Mouse (Mus musculus) frontal cortex, postnatal 25 days (tissue): ENCODE results near the gene Ubtd2.
"Not testable (repeated sequence)": the region's sequence is repeated elsewhere in the genome, so short reads cannot be mapped to it uniquely, and the experiment has no call there.

ENCODE experiments used
- DNase-seq, 2 experiments: peaks; one replicate each; pipeline ENCODE4 v3.0.0; 2022; ENCODE audit warnings: low spot score in 2 of 2

Ubtd2 gene

GRCm38 (mm10) chr11:32464282-32464681, 9.1 kb downstream of the Ubtd2 start:
- DNase-seq = no peak

GRCm38 (mm10) chr11:32471925-32472324, 16.8 kb downstream of the Ubtd2 start:
- DNase-seq = no peak

DNA sequence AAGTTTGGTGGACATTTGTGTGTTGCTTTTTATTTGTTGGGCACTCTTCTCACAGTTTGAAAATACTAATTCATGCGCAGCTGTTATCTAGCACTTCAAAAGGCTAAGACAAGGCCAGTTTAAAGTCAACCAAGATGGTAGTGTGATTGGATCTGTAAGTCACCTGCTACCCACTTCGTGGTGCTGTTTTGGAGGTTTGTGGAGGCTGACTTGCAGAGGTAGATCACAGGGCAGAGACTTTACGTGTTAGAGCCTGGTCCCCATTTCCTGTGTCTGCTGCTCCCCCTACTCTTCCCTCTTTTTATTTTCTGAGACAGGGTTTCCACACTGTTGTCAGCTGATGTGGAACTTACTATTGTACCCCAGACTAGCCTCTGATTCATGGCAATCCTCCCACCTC, 19.6 kb downstream of the Ubtd2 start:
- no peak for DNase-seq

DNA sequence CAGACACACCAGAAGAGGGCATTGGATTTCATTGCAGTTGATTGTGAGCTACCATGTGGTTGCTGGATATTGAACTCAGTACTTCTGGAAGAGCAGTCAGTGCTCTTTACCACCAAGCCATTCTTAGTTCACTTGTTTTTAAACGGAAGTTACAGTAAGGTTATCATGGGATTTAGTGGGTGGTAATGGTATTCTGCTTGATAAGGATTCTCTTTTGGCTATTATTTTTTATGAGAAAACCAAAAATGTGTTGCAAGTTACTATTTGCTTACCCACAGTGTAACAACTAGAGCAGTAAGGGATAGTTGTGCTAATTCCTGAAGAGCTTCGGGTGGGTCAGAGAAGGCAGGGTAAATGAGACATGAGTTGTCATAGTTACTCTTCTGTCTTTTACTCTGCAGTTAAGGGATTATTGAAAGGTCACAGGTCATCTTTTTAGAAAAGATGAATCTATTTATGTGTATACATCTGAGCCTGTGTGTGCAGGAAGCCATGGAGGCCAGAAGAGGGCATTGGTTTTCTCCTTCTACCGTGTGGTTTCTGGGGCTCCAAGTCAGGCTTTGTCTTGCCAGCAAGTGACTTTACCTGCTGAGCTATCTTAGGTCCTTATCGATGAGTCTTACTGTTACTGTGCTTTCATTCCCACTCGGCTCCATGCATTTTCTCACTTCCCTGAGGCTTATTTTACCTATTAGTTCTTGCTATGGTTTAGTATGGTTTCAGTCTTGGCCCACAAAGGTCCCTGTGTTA, 20.5 kb downstream of the Ubtd2 start:
- DNase-seq = no peak

- DNase-seq = no peak
These were observed 26.4 kb downstream of the Ubtd2 start for GRCm38 (mm10) chr11:32481525-32481924.

GRCm38 (mm10) chr11:32485290-32485689, 30.1 kb downstream of the Ubtd2 start:
- DNase-seq = no peak

DNA sequence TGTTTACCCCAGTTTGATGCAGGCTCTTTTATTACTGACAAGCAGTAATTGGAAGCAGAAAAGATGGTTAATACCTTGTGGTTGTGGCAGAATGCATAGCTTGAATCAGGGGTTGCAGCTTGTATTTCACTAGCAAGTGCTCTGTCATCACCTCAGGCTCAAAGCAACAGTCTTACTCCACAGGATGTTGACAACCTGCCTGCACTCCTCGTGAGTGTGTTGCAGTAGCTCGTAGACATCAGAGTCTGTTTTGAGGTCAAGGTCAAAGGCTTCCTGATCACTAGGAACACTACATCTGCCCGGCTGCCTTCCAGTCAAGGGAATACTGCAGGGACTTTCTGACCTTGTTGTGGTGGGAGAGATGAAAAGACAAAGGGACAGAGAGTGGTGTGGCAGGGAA, 31.5 kb downstream of the Ubtd2 start:
- no peak for DNase-seq

GRCm38 (mm10) chr11:32487501-32487900, 32.3 kb downstream of the Ubtd2 start:
- DNase-seq = no peak

DNA sequence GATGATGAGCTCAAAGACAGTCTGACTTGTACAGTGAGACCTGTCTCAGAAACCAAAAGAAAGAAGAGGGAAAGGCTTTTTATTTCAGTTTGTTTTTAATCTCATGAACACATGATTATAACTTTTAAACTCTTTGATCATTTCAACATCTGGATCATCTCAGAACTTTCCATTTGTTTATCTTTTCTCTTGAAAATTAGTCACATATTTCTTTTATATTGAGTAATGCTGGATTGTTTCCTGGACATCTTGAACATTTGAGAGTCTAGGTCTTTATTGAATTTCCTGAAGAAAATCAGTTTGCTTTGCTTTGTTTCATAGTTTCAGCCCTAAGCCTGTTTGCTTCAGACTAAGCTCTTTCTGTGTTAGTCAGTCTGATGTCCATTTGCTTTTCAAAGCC, 33.2 kb downstream of the Ubtd2 start:
- no peak for DNase-seq

GRCm38 (mm10) chr11:32488808-32489670, 33.9 kb downstream of the Ubtd2 start:
- DNase-seq = no peak

- no peak for DNase-seq
These were observed 35.9 kb downstream of the Ubtd2 start for GRCm38 (mm10) chr11:32491079-32491478.

DNA sequence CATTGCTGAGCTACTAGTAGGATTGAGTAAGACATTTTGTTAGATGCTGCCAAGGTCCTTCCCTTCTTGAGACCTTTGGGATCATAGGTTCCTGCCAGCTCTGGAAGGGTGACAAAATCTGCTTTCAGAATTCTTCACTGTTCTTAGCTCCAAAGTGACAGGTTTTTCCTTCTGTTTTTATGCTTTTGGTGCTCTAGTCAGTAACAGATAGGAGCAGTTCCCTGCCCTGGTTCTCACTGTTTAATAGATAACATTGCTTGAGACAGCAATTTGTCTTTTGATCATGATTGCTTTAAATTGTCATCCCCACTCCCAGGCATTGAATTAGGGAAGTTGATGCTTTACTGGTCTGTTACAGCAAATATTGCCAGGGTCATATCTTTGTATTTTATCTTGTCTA, 38.1 kb downstream of the Ubtd2 start:
- no peak for DNase-seq

DNA sequence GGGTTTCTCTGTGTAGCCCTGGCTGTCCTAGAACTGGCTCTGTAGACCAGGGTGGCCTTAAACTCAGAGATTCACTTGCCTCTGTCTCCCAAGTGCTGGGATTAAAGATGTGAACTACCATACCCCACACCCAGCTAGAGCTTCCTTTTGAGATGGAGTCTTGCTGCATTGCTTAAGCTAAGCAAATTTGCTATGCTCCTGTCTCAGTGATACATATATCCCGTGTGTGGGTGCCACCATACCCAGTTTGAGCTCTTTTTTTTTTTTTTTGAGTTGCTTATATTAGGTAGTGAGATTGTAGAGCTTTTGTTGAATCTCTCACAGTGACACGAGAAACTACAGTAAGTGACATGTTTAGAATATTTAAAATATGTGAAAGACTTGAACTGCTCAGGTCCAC, 40.1 kb downstream of the Ubtd2 start:
- DNase-seq = no peak

DNA sequence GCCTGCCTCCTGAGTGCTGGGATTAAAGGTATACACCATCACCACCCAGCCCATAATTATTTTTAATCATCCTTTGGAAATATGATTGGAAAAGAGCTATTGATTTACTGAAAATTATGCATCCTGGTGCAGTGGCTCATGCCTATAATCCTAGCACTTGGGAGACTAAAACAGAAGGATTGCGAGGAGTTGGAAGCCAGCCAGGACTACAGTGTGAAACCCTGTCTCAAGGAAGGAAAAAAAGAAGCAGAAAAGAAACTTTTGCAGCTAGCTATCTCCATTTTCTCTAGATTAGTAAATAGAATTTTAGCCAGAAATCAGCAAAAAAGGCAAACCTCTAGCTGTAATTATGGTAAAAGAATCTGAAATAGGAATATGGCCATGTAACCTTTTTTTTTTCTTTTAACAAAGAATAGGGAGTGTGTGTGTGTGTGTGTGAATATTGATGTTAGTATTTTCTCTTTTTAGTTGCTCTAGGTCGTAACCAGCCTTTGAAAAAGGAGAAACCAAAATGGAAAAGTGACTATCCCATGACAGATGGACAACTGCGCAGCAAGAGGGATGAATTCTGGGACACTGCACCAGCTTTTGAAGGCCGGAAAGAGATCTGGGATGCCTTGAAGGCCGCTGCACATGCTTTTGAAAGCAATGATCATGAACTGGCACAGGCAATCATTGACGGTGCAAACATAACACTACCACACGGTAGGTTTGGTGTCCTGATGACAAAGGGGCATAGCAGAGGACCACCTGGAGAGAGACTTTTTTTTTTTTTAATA, 43.8 kb downstream of the Ubtd2 start:
- peak in 1 of 2 experiments; percentile 39 for DNase-seq

DNA sequence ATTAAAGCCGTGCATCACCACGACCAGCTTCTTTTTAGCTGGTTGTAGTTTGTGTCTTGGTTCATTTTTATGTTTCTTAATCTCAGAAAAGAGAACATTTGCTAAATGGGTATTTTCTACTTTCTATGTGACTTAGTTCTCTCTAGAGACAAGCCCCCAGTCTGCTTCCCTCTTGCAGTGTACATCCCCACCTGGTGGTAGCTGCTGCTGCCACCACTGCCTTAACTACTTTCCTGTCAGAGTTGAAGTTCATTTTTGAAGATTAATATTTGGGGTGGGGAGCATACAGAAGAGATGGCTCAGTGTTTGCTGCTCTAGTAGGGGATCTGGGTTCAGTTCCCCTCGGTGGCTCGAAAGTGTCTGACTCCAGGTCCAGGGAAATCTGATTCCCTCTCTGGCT, 44.8 kb downstream of the Ubtd2 start:
- no peak for DNase-seq

- DNase-seq = no peak
These were observed 48.5 kb downstream of the Ubtd2 start for GRCm38 (mm10) chr11:32503711-32504110.

GRCm38 (mm10) chr11:32505091-32505739, 50.0 kb downstream of the Ubtd2 start:
- no peak for DNase-seq

- no peak for DNase-seq
These were observed 55.8 kb downstream of the Ubtd2 start for GRCm38 (mm10) chr11:32510930-32511329.

- DNase-seq = not testable (repeated sequence)
These were observed 59.7 kb downstream of the Ubtd2 start for GRCm38 (mm10) chr11:32514853-32515252.

- DNase-seq = no peak
These were observed 60.9 kb downstream of the Ubtd2 start for GRCm38 (mm10) chr11:32516091-32516490.

DNA sequence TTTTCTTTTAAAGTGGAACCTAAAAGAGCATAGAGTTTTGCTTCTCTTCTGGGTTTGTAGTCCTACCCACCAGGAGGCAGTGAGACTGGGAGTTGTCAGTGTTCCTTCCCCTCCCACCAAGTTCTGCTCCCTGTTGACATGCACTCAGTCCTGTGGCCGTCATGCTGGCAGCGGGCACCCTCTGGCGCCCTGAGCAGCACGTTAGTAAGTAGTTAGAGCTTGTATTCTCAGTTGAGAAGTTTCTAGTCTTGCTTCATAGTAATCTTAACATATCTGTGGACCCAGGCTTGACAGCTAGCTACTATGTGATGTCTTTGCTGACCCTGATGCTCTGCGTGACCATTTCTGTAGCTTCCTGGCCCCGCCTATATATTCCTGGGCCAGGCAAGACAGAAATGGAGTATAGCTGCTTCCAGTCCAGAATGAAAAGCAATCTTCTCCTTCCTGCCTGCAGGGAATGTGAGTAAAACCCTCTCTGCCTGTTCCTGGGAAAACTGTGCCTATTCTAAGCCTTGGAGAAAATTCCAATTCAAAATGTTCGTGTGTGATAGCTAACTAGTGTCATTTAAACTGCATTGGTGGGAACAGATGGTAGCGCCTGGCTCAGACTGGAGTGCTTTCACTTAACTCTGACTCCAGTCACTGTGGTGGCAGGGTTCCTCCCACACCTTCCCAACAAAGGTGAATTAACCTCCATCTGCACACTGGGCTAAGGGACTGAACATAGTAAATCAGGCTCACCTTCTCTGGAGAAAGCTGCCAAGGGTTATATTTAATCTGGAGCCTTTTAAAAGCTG, 61.9 kb downstream of the Ubtd2 start:
- no peak for DNase-seq
